Mouse (Mus musculus): ENCODE results near the gene Cabp4. TPM values are rescaled to one million over a fixed set of nuclear protein-coding genes. Genes with fewer than 3 reads are reported as not detected.
A peak's percentile ranks its signal among the peaks of the same experiment; 100 is the strongest.
"Not testable (repeated sequence)": the region's sequence is repeated elsewhere in the genome, so short reads cannot be mapped to it uniquely, and the experiment has no call there.

Gene Cabp4
- polyA plus RNA-seq, 1 experiment, result 0.16 TPM

- not testable (repeated sequence) for H3K27ac ChIP-seq (ENCODE audit: control insufficient read depth, insufficient read depth, low read depth, low read length); H3K27me3 ChIP-seq (ENCODE audit: control insufficient read depth, insufficient read depth, low read length); H3K4me3 ChIP-seq (ENCODE audit: control insufficient read depth, low read depth, low read length); H3K36me3 ChIP-seq (ENCODE audit: control insufficient read depth, insufficient read depth, low read length); H3K4me1 ChIP-seq (ENCODE audit: control insufficient read depth, insufficient read depth, low read length)
- peak; percentile 15; the same call in 1 of the 2 replicates for TF ChIP-seq CTCF (IDR thresholded peaks at IDR 0.05; ENCODE audit: control insufficient read depth, insufficient read depth, insufficient replicate concordance, low read depth, low read length)
These were observed 7.9 kb downstream of the Cabp4 start for GRCm38 (mm10) chr19:4135963-4136345.

- not testable (repeated sequence) for H3K36me3 ChIP-seq (ENCODE audit: control insufficient read depth, insufficient read depth, low read length); H3K27ac ChIP-seq (ENCODE audit: control insufficient read depth, insufficient read depth, low read depth, low read length); H3K4me3 ChIP-seq (ENCODE audit: control insufficient read depth, low read depth, low read length); H3K27me3 ChIP-seq (ENCODE audit: control insufficient read depth, insufficient read depth, low read length); H3K4me1 ChIP-seq (ENCODE audit: control insufficient read depth, insufficient read depth, low read length)
These were observed 8.4 kb downstream of the Cabp4 start for GRCm38 (mm10) chr19:4135229-4135962.

GRCm38 (mm10) chr19:4134354-4134753, 9.5 kb downstream of the Cabp4 start:
- TF ChIP-seq CTCF (IDR thresholded peaks at IDR 0.05; ENCODE audit: control insufficient read depth, insufficient read depth, insufficient replicate concordance, low read depth, low read length), result no peak
- no peak for TF ChIP-seq POLR2A (IDR thresholded peaks at IDR 0.05; ENCODE audit: control insufficient read depth, low read depth, low read length)
- Histone ChIP-seq H3K27me3 (ENCODE audit: control insufficient read depth, insufficient read depth, low read length) (no peaks in the 10 kb centered on the region), H3K4me3 (ENCODE audit: control insufficient read depth, low read depth, low read length) (no peak overlapping the region)

GRCm38 (mm10) chr19:4131768-4132167, 12.1 kb downstream of the Cabp4 start:
- TF ChIP-seq POLR2A (IDR thresholded peaks at IDR 0.05; ENCODE audit: control insufficient read depth, low read depth, low read length), result no peak
- TF ChIP-seq CTCF (IDR thresholded peaks at IDR 0.05; ENCODE audit: control insufficient read depth, insufficient read depth, insufficient replicate concordance, low read depth, low read length), result peak; percentile 9; the same call in 1 of the 2 replicates
- H3K36me3 ChIP-seq (ENCODE audit: control insufficient read depth, insufficient read depth, low read length), result no peaks in the 10 kb centered on the region; the same call in 1 of the 2 replicates
- no peak overlapping the region for H3K4me3 ChIP-seq (ENCODE audit: control insufficient read depth, low read depth, low read length)
- no peaks in the 10 kb centered on the region for H3K27me3 ChIP-seq (ENCODE audit: control insufficient read depth, insufficient read depth, low read length)
- H3K4me1 ChIP-seq (ENCODE audit: control insufficient read depth, insufficient read depth, low read length), result peaks cover 3% of the 10 kb centered on the region
- H3K27ac ChIP-seq (ENCODE audit: control insufficient read depth, insufficient read depth, low read depth, low read length), result no peak overlapping the region

More at GRCm38 (mm10) chr19:4134354-4134753, 9.5 kb downstream of the Cabp4 start:
- H3K4me1 ChIP-seq (ENCODE audit: control insufficient read depth, insufficient read depth, low read length), result no peaks in the 10 kb centered on the region
- no peaks in the 10 kb centered on the region; the same call in 1 of the 2 replicates for H3K36me3 ChIP-seq (ENCODE audit: control insufficient read depth, insufficient read depth, low read length)
- H3K27ac ChIP-seq (ENCODE audit: control insufficient read depth, insufficient read depth, low read depth, low read length), result no peak overlapping the region

GRCm38 (mm10) chr19:4131075-4131474, 12.8 kb downstream of the Cabp4 start:
- H3K27ac ChIP-seq (ENCODE audit: control insufficient read depth, insufficient read depth, low read depth, low read length), result no peak overlapping the region
- H3K36me3 ChIP-seq (ENCODE audit: control insufficient read depth, insufficient read depth, low read length), result no peaks in the 10 kb centered on the region; the same call in 1 of the 2 replicates
- no peak for TF ChIP-seq CTCF (IDR thresholded peaks at IDR 0.05; ENCODE audit: control insufficient read depth, insufficient read depth, insufficient replicate concordance, low read depth, low read length)
- no peak for TF ChIP-seq POLR2A (IDR thresholded peaks at IDR 0.05; ENCODE audit: control insufficient read depth, low read depth, low read length)
- peaks cover 8% of the 10 kb centered on the region for H3K4me1 ChIP-seq (ENCODE audit: control insufficient read depth, insufficient read depth, low read length)
- no peak overlapping the region for H3K4me3 ChIP-seq (ENCODE audit: control insufficient read depth, low read depth, low read length)
- no peaks in the 10 kb centered on the region for H3K27me3 ChIP-seq (ENCODE audit: control insufficient read depth, insufficient read depth, low read length)

GRCm38 (mm10) chr19:4130106-4130505, 13.7 kb downstream of the Cabp4 start:
- Histone ChIP-seq H3K4me3 (ENCODE audit: control insufficient read depth, low read depth, low read length) (no peak overlapping the region), H3K27ac (ENCODE audit: control insufficient read depth, insufficient read depth, low read depth, low read length) (no peak overlapping the region), H3K27me3 (ENCODE audit: control insufficient read depth, insufficient read depth, low read length) (no peaks in the 10 kb centered on the region), H3K36me3 (ENCODE audit: control insufficient read depth, insufficient read depth, low read length) (no peaks in the 10 kb centered on the region; the same call in 1 of the 2 replicates), H3K4me1 (ENCODE audit: control insufficient read depth, insufficient read depth, low read length) (peaks cover 12% of the 10 kb centered on the region)
- TF ChIP-seq CTCF (IDR thresholded peaks at IDR 0.05; ENCODE audit: control insufficient read depth, insufficient read depth, insufficient replicate concordance, low read depth, low read length), result no peak
- no peak for TF ChIP-seq POLR2A (IDR thresholded peaks at IDR 0.05; ENCODE audit: control insufficient read depth, low read depth, low read length)

- Histone ChIP-seq H3K4me3 (ENCODE audit: control insufficient read depth, low read depth, low read length) (no peak overlapping the region), H3K4me1 (ENCODE audit: control insufficient read depth, insufficient read depth, low read length) (peaks cover 12% of the 10 kb centered on the region), H3K27ac (ENCODE audit: control insufficient read depth, insufficient read depth, low read depth, low read length) (no peak overlapping the region), H3K27me3 (ENCODE audit: control insufficient read depth, insufficient read depth, low read length) (no peaks in the 10 kb centered on the region), H3K36me3 (ENCODE audit: control insufficient read depth, insufficient read depth, low read length) (no peaks in the 10 kb centered on the region; the same call in 1 of the 2 replicates)
- TF ChIP-seq CTCF (IDR thresholded peaks at IDR 0.05; ENCODE audit: control insufficient read depth, insufficient read depth, insufficient replicate concordance, low read depth, low read length) (no peak), POLR2A (IDR thresholded peaks at IDR 0.05; ENCODE audit: control insufficient read depth, low read depth, low read length) (no peak)
These were observed 14.4 kb downstream of the Cabp4 start for GRCm38 (mm10) chr19:4129462-4129861.

All from testis, adult 2 months (tissue).